Mouse (Mus musculus) kidney, embryonic 16.5 days (tissue): ENCODE results near the gene 6030468B19Rik. TPM values are rescaled to one million over a fixed set of nuclear protein-coding genes. Genes with fewer than 3 reads are reported as not detected.
A peak's percentile ranks its signal among the peaks of the same experiment; 100 is the strongest.

ENCODE experiments used
- ATAC-seq: fragments of 200-750 bp; cut with Nextera tagmentation; 2 replicates; pipeline ENCODE4 v1.8.0; 2017; ENCODE audit warnings: moderate TSS enrichment; ENCODE audit not compliant: low FRiP score, low TSS enrichment
- H3K27ac ChIP-seq: fragments of 300-500 bp; sonication (generic); 2 replicates; pipeline ENCODE4 v1.5.1; 2014; ENCODE audit warnings: low read length
- H3K27me3 ChIP-seq: fragments of 300-500 bp; sonication (generic); 2 replicates; pipeline ENCODE4 v1.6.1; 2014; ENCODE audit warnings: low read length, control low read depth, mixed read lengths; ENCODE audit not compliant: insufficient read depth
- H3K36me3 ChIP-seq: fragments of 300-500 bp; sonication (generic); 2 replicates; pipeline ENCODE4 v1.6.1; 2014; ENCODE audit warnings: low read length, control low read depth, mixed read lengths; ENCODE audit not compliant: insufficient read depth
- H3K4me1 ChIP-seq: fragments of 300-500 bp; sonication (generic); 2 replicates; pipeline ENCODE4 v1.6.1; 2014; ENCODE audit warnings: low read length, control low read depth, mixed read lengths; ENCODE audit not compliant: insufficient read depth
- H3K4me2 ChIP-seq: fragments of 300-500 bp; sonication (generic); replicated peaks from 2 replicates; pipeline ENCODE4 v1.6.1; 2014; ENCODE audit warnings: low read depth, low read length
- H3K4me3 ChIP-seq: fragments of 300-500 bp; sonication (generic); 2 replicates; pipeline ENCODE4 v1.5.1; 2014; ENCODE audit warnings: mild to moderate bottlenecking, low read length
- H3K9ac ChIP-seq: fragments of 300-500 bp; sonication (generic); replicated peaks from 2 replicates; pipeline ENCODE4 v1.6.1; 2014; ENCODE audit warnings: low read length
- H3K9me3 ChIP-seq: fragments of 300-500 bp; sonication (generic); 2 replicates; pipeline ENCODE4 v1.6.1; 2016; ENCODE audit warnings: low read length, control low read depth
- WGBS: fragments of 180-500 bp; shearing (Covaris S2); extraction: QIAGEN DNeasy Blood & Tissue Kit; methylation state at CpG from one replicate; pipeline ENCODE4 v1.1.7; 2014; 5-methylcytosine and 5-hydroxymethylcytosine counted together
- polyA plus RNA-seq: library from polyadenylated mRNA; unstranded; fragments of >200 nt; fragmentation: Nextera tagmentation; extraction: Ambion mirVana; gene quantifications from 2 replicates; pipeline ENCODE4 v1.2.1, GENCODE M21; 2015

6030468B19Rik gene
- 0.33 and 0.54 TPM in 2 replicates for polyA plus RNA-seq

- no peak for ATAC-seq
- Histone ChIP-seq H3K4me2 (no peak within 1 kb of the TSS), H3K4me3 (no peak within 1 kb of the TSS), H3K4me1 (peaks cover 14% of the 10 kb centered on the region), H3K27ac (no peak within 1 kb of the TSS), H3K9ac (0 out of 2 replicates have a peak within 1 kb of the TSS, but pooled peaks have one; percentile 26), H3K27me3 (no peaks in the 10 kb centered on the region), H3K9me3 (no peaks in the 10 kb centered on the region), H3K36me3 (no peaks in the 10 kb centered on the region)
- 54% methylated on average over 9 of the region's 9 CpGs for WGBS
These were observed at the start of gene 6030468B19Rik for GRCm38 (mm10) chr11:117797511-117798159. Gene 6030468B19Rik, plus strand, starts transcription at chr11:117797660.

GRCm38 (mm10) chr11:117748628-117749027 is 48.8 kb upstream of the 6030468B19Rik start:
- Histone ChIP-seq H3K27me3 (no peaks in the 10 kb centered on the region), H3K9ac (no peak overlapping the region), H3K9me3 (no peaks in the 10 kb centered on the region), H3K36me3 (peaks cover 86% of the 10 kb centered on the region), H3K4me3 (no peak overlapping the region), H3K4me1 (no peaks in the 10 kb centered on the region), H3K4me2 (no peak overlapping the region), H3K27ac (no peak overlapping the region)
- WGBS, result 82% methylated on average over 4 of the region's 4 CpGs
- ATAC-seq, result no peak

- WGBS, result 92% methylated on average over 10 of the region's 10 CpGs
- no peak overlapping the region for H3K4me2 ChIP-seq
- H3K9ac ChIP-seq, result no peak overlapping the region
- H3K4me3 ChIP-seq, result no peak overlapping the region
- H3K4me1 ChIP-seq, result no peaks in the 10 kb centered on the region
- H3K27me3 ChIP-seq, result no peaks in the 10 kb centered on the region
- no peak for ATAC-seq
- peaks cover 85% of the 10 kb centered on the region for H3K36me3 ChIP-seq
- no peak overlapping the region for H3K27ac ChIP-seq
- no peaks in the 10 kb centered on the region for H3K9me3 ChIP-seq
These were observed 48.0 kb upstream of the 6030468B19Rik start for GRCm38 (mm10) chr11:117749414-117749813.

GRCm38 (mm10) chr11:117751544-117751943 is 45.9 kb upstream of the 6030468B19Rik start:
- Histone ChIP-seq H3K4me3 (no peak overlapping the region), H3K9me3 (no peaks in the 10 kb centered on the region), H3K4me2 (no peak overlapping the region), H3K36me3 (peaks cover 86% of the 10 kb centered on the region), H3K4me1 (no peaks in the 10 kb centered on the region), H3K9ac (no peak overlapping the region), H3K27ac (no peak overlapping the region), H3K27me3 (no peaks in the 10 kb centered on the region)
- 91% methylated on average over 6 of the region's 6 CpGs for WGBS
- ATAC-seq, result no peak

GRCm38 (mm10) chr11:117755891-117756290 is 41.6 kb upstream of the 6030468B19Rik start:
- Histone ChIP-seq H3K27me3 (no peaks in the 10 kb centered on the region), H3K36me3 (peaks cover 78% of the 10 kb centered on the region), H3K9ac (no peak overlapping the region), H3K4me3 (no peak overlapping the region), H3K9me3 (no peaks in the 10 kb centered on the region), H3K27ac (no peak overlapping the region), H3K4me1 (no peaks in the 10 kb centered on the region), H3K4me2 (no peak overlapping the region)
- ATAC-seq, result no peak
- 97% methylated on average over 7 of the region's 7 CpGs for WGBS

GRCm38 (mm10) chr11:117759267-117759666 is 38.2 kb upstream of the 6030468B19Rik start:
- no peak for ATAC-seq
- Histone ChIP-seq H3K4me3 (no peak overlapping the region), H3K9ac (no peak overlapping the region), H3K27ac (no peak overlapping the region), H3K27me3 (no peaks in the 10 kb centered on the region), H3K36me3 (peaks cover 59% of the 10 kb centered on the region), H3K9me3 (no peaks in the 10 kb centered on the region), H3K4me2 (no peak overlapping the region), H3K4me1 (peaks cover 6% of the 10 kb centered on the region; the same call in 1 of the 2 replicates)
- 88% methylated on average over 10 of the region's 10 CpGs for WGBS

- 90% methylated on average over 26 of the region's 26 CpGs for WGBS
- Histone ChIP-seq H3K27me3 (no peaks in the 10 kb centered on the region), H3K4me2 (no peak overlapping the region), H3K9ac (no peak overlapping the region), H3K4me3 (no peak overlapping the region), H3K4me1 (peaks cover 6% of the 10 kb centered on the region; the same call in 1 of the 2 replicates), H3K36me3 (peaks cover 49% of the 10 kb centered on the region), H3K9me3 (no peaks in the 10 kb centered on the region), H3K27ac (no peak overlapping the region)
- ATAC-seq, result peak; percentile 40
These were observed 36.9 kb upstream of the 6030468B19Rik start for GRCm38 (mm10) chr11:117760374-117761119.

- no peak for ATAC-seq
- H3K27me3 ChIP-seq, result no peaks in the 10 kb centered on the region
- H3K4me3 ChIP-seq, result no peak overlapping the region
- H3K27ac ChIP-seq, result no peak overlapping the region
- H3K4me1 ChIP-seq, result peaks cover 6% of the 10 kb centered on the region; the same call in 1 of the 2 replicates
- no peak overlapping the region for H3K4me2 ChIP-seq
- WGBS, result 88% methylated on average over 13 of the region's 13 CpGs
- H3K9me3 ChIP-seq, result no peaks in the 10 kb centered on the region
- H3K9ac ChIP-seq, result no peak overlapping the region
- peaks cover 43% of the 10 kb centered on the region for H3K36me3 ChIP-seq
These were observed 35.7 kb upstream of the 6030468B19Rik start for GRCm38 (mm10) chr11:117761801-117762200.

- no peak overlapping the region for H3K27ac ChIP-seq
- no peak overlapping the region for H3K9ac ChIP-seq
- H3K36me3 ChIP-seq, result peaks cover 41% of the 10 kb centered on the region
- no peaks in the 10 kb centered on the region for H3K27me3 ChIP-seq
- 77% methylated on average over 12 of the region's 12 CpGs for WGBS
- H3K4me2 ChIP-seq, result no peak overlapping the region
- H3K4me3 ChIP-seq, result no peak overlapping the region
- ATAC-seq, result no peak
- peaks cover 6% of the 10 kb centered on the region; the same call in 1 of the 2 replicates for H3K4me1 ChIP-seq
- no peaks in the 10 kb centered on the region for H3K9me3 ChIP-seq
These were observed 35.2 kb upstream of the 6030468B19Rik start for GRCm38 (mm10) chr11:117762246-117762645.

- Histone ChIP-seq H3K9ac (no peak overlapping the region), H3K36me3 (peaks cover 27% of the 10 kb centered on the region), H3K4me1 (peaks cover 6% of the 10 kb centered on the region; the same call in 1 of the 2 replicates), H3K9me3 (no peaks in the 10 kb centered on the region), H3K27me3 (no peaks in the 10 kb centered on the region), H3K4me3 (no peak overlapping the region), H3K4me2 (no peak overlapping the region), H3K27ac (no peak overlapping the region)
- no peak for ATAC-seq
- WGBS, result 87% methylated on average over 9 of the region's 9 CpGs
These were observed 33.1 kb upstream of the 6030468B19Rik start for GRCm38 (mm10) chr11:117764319-117764718.
